Mouse (Mus musculus) cortical plate, adult 2 months (tissue): Measurements from ENCODE around the gene Fam151b.

ENCODE experiments used
- CTCF ChIP-seq: fragments of 200-500 bp; IDR thresholded peaks from 2 replicates; pipeline ENCODE4 v1.5.1; 2011; ENCODE audit warnings: mild to moderate bottlenecking, control low read depth, low read length; ENCODE audit not compliant: insufficient read depth; ENCODE audit errors: extremely low read depth
- POLR2A ChIP-seq: fragments of 200-500 bp; IDR thresholded peaks from 2 replicates; pipeline ENCODE4 v1.6.1; 2011; ENCODE audit warnings: mild to moderate bottlenecking, low read length, control low read depth; ENCODE audit not compliant: insufficient read depth; ENCODE audit errors: extremely low read depth

DNA sequence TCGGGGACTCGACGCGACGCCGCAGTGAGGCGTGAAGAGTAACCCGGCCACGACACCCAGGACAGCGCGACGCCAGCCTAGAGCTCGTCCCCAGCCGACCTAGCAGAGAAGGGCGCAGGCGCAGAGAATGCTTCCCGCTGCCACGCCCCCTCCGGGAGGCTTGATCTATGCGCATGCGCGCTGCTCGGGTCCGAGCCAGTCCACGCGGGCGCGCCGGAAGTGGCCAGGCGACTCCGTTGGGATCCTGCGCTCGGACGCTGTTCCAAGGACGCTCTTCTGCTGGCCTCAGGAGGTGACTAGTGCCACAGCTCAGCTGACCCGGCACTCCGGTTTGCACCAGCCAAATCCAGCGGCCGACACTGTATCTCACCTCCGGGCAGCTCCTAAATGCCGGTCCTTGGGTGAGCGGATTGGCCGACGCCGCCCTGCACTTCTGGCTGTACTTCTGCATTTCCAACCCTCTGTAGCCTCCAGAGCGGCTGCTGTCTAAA is 47.0 kb upstream of the Fam151b start, which contains the start of gene Zfyve16:
- TF ChIP-seq POLR2A, result peak; percentile 84; the same call in 1 of the 2 replicates
- no peak for TF ChIP-seq CTCF
